ENCODE assay signal across 8 mouse cellular contexts in the genomic region with DNA sequence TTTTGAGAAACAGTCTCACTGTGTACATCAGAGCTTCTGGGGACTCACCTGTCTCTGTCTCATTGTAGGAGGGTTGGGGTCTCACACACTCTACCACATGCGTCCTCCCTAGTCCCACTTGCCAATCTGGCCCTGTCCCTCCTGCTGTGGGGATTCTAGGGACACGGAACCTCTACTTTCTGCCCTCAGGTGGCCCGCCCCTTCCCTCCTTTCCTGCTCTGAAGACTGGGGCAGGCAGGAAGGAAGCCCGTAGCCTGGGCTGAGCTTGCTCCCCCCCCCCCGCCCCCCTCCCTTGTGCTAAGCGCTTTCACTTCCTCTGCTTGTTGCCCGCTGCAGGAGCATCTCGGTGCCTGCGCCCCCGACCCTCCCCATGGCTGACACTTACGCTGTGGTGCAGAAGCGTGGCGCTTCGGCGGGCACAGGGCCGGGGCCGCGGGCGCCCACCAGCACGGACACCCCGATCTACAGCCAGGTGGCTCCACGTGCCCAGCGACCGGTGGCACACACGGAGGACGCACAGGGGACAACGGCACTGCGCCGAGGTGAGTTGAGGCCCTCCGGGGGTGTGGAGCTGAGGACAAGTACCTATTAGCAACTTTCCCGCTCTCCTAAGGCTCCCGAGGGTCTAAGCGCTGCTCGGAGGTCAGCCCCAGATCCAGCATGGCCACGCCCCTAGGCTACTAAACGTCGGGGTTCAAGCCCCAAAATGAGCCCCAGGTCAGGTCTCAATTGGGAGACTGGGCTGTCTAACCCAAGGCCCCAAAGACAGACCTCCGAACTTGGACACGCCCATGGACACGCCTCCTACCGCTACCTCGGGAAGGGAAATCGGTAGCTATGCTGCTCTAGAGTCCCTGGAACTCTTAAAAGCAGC. TPM values are rescaled to one million over a fixed set of nuclear protein-coding genes. Genes with fewer than 3 reads are reported as not detected.
DNase-seq lines count a peak whose midpoint lies in the region; ATAC-seq lines count a peak whose summit lies in the region.

No protein-coding gene starts in this region.

- DNase-seq in urinary bladder, adult 2 months (ENCODE audit: low spot score) = peak; percentile 26
- no peak for DNase-seq in urinary bladder, postnatal 10 days (ENCODE audit: low spot score)
- DNase-seq in kidney, postnatal 10 days = peak; percentile 61
- DNase-seq in spleen, adult 12 weeks (ENCODE audit: low spot score) = peak; percentile 63
- no peak for DNase-seq in cerebellum, adult 11 months

- peak; percentile 57; the same call in 1 of the 2 replicates for ATAC-seq in embryonic facial prominence, embryonic 12.5 days (ENCODE audit: insufficient number of reproducible peaks, insufficient read depth, low FRiP score, low TSS enrichment)
- peak; percentile 53; the same call in 1 of the 2 replicates for ATAC-seq in heart, embryonic 13.5 days (ENCODE audit: extremely low read depth, insufficient number of reproducible peaks, low FRiP score, low TSS enrichment)

- peak overlapping the region; percentile 55 for H3K9ac ChIP-seq in embryonic facial prominence, embryonic 12.5 days
- peak overlapping the region; percentile 85 for H3K9ac ChIP-seq in heart, embryonic 13.5 days

- peak overlapping the region; percentile 96 for H3K4me2 ChIP-seq in embryonic facial prominence, embryonic 12.5 days (replicated peaks)
- H3K4me2 ChIP-seq in heart, embryonic 13.5 days = peak overlapping the region; percentile 99

- peaks cover 43% of the 10 kb centered on the region for H3K79me2 ChIP-seq in macrophage (ENCODE audit: inconsistent target)

- 0 out of 2 replicates have a peak, but pooled peaks cover 2% of the 10 kb centered on the region for H3K4me1 ChIP-seq in embryonic facial prominence, embryonic 12.5 days
- peaks cover 18% of the 10 kb centered on the region for H3K4me1 ChIP-seq in heart, embryonic 13.5 days

- peak overlapping the region; percentile 54 for H3K4me3 ChIP-seq in embryonic facial prominence, embryonic 12.5 days
- peak overlapping the region; percentile 71 for H3K4me3 ChIP-seq in heart, embryonic 13.5 days
- peak overlapping the region; percentile 85 for H3K4me3 ChIP-seq in macrophage (ENCODE audit: inconsistent target)

- no peak overlapping the region for H3K27ac ChIP-seq in embryonic facial prominence, embryonic 12.5 days
- no peak overlapping the region for H3K27ac ChIP-seq in heart, embryonic 13.5 days (replicated peaks)
- H3K27ac ChIP-seq in macrophage = peak overlapping the region; percentile 88

- under 1% methylated on average over 42 of the region's 43 CpGs for WGBS in embryonic facial prominence, embryonic 12.5 days
- 1% methylated on average over 40 of the region's 43 CpGs for WGBS in heart, embryonic 13.5 days
- WGBS in macrophage (ENCODE audit: missing documents) = 1% methylated on average over 42 of the region's 43 CpGs

- peaks cover 22% of the 10 kb centered on the region for H3K27me3 ChIP-seq in embryonic facial prominence, embryonic 12.5 days
- peaks cover 17% of the 10 kb centered on the region for H3K27me3 ChIP-seq in heart, embryonic 13.5 days (replicated peaks)

- no peaks in the 10 kb centered on the region for H3K9me3 ChIP-seq in embryonic facial prominence, embryonic 12.5 days
- no peaks in the 10 kb centered on the region for H3K9me3 ChIP-seq in heart, embryonic 13.5 days

- H3K36me3 ChIP-seq in embryonic facial prominence, embryonic 12.5 days = no peaks in the 10 kb centered on the region
- H3K36me3 ChIP-seq in heart, embryonic 13.5 days = no peaks in the 10 kb centered on the region
- H3K36me3 ChIP-seq in macrophage (ENCODE audit: inconsistent target) = peaks cover 17% of the 10 kb centered on the region

RNA-seq across cellular contexts. Expression of a gene that starts 13.1 kb away (rescaled TPM):
- polyA plus RNA-seq in urinary bladder, adult 2 months (2012; rRNA removed) = 21.8 and 33.6 TPM in 2 replicates
- polyA plus RNA-seq in embryonic facial prominence, embryonic 12.5 days (2016; fragmentation: Nextera tagmentation; extraction: Ambion mirVana) = 9.9 and 14.1 TPM in 2 replicates
- polyA plus RNA-seq in heart, embryonic 13.5 days (2015; fragmentation: Nextera tagmentation; extraction: Ambion mirVana) = 15.1 and 15.8 TPM in 2 replicates
- 100 to 1,000 TPM in 1 of 26 experiments, 10 to 100 TPM in 19, 1 to 10 TPM in 6; 5.1 to 103 (median 27.0) TPM for total RNA-seq in macrophage (2018; cell fraction: chromatin; rRNA removed)
- total RNA-seq in macrophage (2018; cell fraction: cytosol; rRNA removed) = 100 to 1,000 TPM; 104 to 196 (median 155) TPM
- 10 to 100 TPM; 15.2 to 72.0 (median 34.0) TPM for total RNA-seq in macrophage (2018; cell fraction: nucleus; rRNA removed)
- polyA plus RNA-seq in macrophage (2018) = 43.6 to 172 TPM (median 169 TPM) in 3 replicates

RNA-seq across cellular contexts. Expression of a gene that starts 25.5 kb away (rescaled TPM):
- polyA plus RNA-seq in urinary bladder, adult 2 months (2012; rRNA removed) = not detected in 2 replicates
- polyA plus RNA-seq in embryonic facial prominence, embryonic 12.5 days (2016; fragmentation: Nextera tagmentation; extraction: Ambion mirVana) = not detected in 2 replicates
- not detected in 2 replicates for polyA plus RNA-seq in heart, embryonic 13.5 days (2015; fragmentation: Nextera tagmentation; extraction: Ambion mirVana)
- under 1 TPM in 4 of 26 experiments, not detected in 22; 0.59 to 0.79 (median 0.71) TPM for total RNA-seq in macrophage (2018; cell fraction: chromatin; rRNA removed)
- under 1 TPM in 1 of 26 experiments, not detected in 25; 0.10 TPM for total RNA-seq in macrophage (2018; cell fraction: cytosol; rRNA removed)
- under 1 TPM in 3 of 26 experiments, not detected in 23; 0.56 to 0.65 (median 0.59) TPM for total RNA-seq in macrophage (2018; cell fraction: nucleus; rRNA removed)
- not detected in 3 replicates for polyA plus RNA-seq in macrophage (2018)

RNA-seq across cellular contexts. Expression of a gene that starts 33.0 kb away (rescaled TPM):
- 25.4 TPM in 2 replicates for polyA plus RNA-seq in urinary bladder, adult 2 months (2012; rRNA removed)
- polyA plus RNA-seq in embryonic facial prominence, embryonic 12.5 days (2016; fragmentation: Nextera tagmentation; extraction: Ambion mirVana) = 88.4 and 90.3 TPM in 2 replicates
- 66.3 and 67.7 TPM in 2 replicates for polyA plus RNA-seq in heart, embryonic 13.5 days (2015; fragmentation: Nextera tagmentation; extraction: Ambion mirVana)
- total RNA-seq in macrophage (2018; cell fraction: chromatin; rRNA removed) = 10 to 100 TPM in 23 of 26 experiments, 1 to 10 TPM in 3; 8.6 to 34.8 (median 20.0) TPM
- total RNA-seq in macrophage (2018; cell fraction: cytosol; rRNA removed) = 10 to 100 TPM; 19.7 to 39.7 (median 30.6) TPM
- 10 to 100 TPM; 12.2 to 31.7 (median 17.3) TPM for total RNA-seq in macrophage (2018; cell fraction: nucleus; rRNA removed)
- polyA plus RNA-seq in macrophage (2018) = 28.5 to 54.8 TPM (median 40.6 TPM) in 3 replicates

RNA-seq across cellular contexts. Expression of a gene that starts 33.2 kb away (rescaled TPM):
- 34.3 and 41.4 TPM in 2 replicates for polyA plus RNA-seq in urinary bladder, adult 2 months (2012; rRNA removed)
- 51.0 and 52.1 TPM in 2 replicates for polyA plus RNA-seq in embryonic facial prominence, embryonic 12.5 days (2016; fragmentation: Nextera tagmentation; extraction: Ambion mirVana)
- polyA plus RNA-seq in heart, embryonic 13.5 days (2015; fragmentation: Nextera tagmentation; extraction: Ambion mirVana) = 42.0 and 47.6 TPM in 2 replicates
- total RNA-seq in macrophage (2018; cell fraction: chromatin; rRNA removed) = 10 to 100 TPM in 17 of 26 experiments, 1 to 10 TPM in 9; 3.7 to 37.4 (median 15.7) TPM
- 10 to 100 TPM; 16.6 to 50.3 (median 38.0) TPM for total RNA-seq in macrophage (2018; cell fraction: cytosol; rRNA removed)
- total RNA-seq in macrophage (2018; cell fraction: nucleus; rRNA removed) = 10 to 100 TPM in 22 of 26 experiments, 1 to 10 TPM in 4; 8.3 to 41.2 (median 16.2) TPM
- polyA plus RNA-seq in macrophage (2018) = 47.2 to 87.1 TPM (median 69.5 TPM) in 3 replicates

Comparison
In these comparisons a context has a peak if more than half of its experiments do, and no peak if none do; other contexts are left out.
1. DNase-seq: peak in urinary bladder, adult 2 months (single experiment), kidney, postnatal 10 days (single experiment) and spleen, adult 12 weeks (single experiment); none in urinary bladder, postnatal 10 days (single experiment) and cerebellum, adult 11 months (single experiment).
2. Peak in every context shown above with its lines, with median percentiles within 50 percentile points of each other: H3K4me3 ChIP-seq.